Mouse (Mus musculus) adrenal gland, adult 18-20 months (tissue): ENCODE results near the gene Msrb1. TPM values are rescaled to one million over a fixed set of nuclear protein-coding genes. Genes with fewer than 3 reads are reported as not detected.

ENCODE experiments used
- total RNA-seq, 2 experiments: library from RNA; stranded (reverse); gene quantifications; 1 replicate in 1 of 2; 2 replicates in 1 of 2; pipeline ENCODE4 v1.2.3; 2021

Msrb1 gene
- total RNA-seq, 2 experiments from 2014 or later, result 83.9 to 94.4 TPM

Other genes with a start within 250 kb of the Msrb1 start
- gene Caskin1, start 248.0 kb upstream of the Msrb1 start, total RNA-seq, result 10 to 100 TPM; 16.0 to 31.5 TPM
- 100 to 1,000 TPM; 101 to 105 TPM for gene Traf7, start 208.7 kb upstream of the Msrb1 start, total RNA-seq
- 1 to 10 TPM; 1.5 to 2.0 TPM for gene Rab26, start 202.4 kb upstream of the Msrb1 start, total RNA-seq
- gene Pkd1, start 186.8 kb upstream of the Msrb1 start, total RNA-seq, result 10 to 100 TPM; 37.9 to 38.2 TPM
- gene Tsc2, start 104.0 kb upstream of the Msrb1 start, total RNA-seq, result 100 to 1,000 TPM in 1 of 2 experiments, 10 to 100 TPM in 1; 93.3 to 111 TPM
- gene Nthl1, start 104.0 kb upstream of the Msrb1 start, total RNA-seq, result 1 to 10 TPM; 7.3 to 8.0 TPM
- 10 to 100 TPM; 62.0 to 90.2 TPM for gene Slc9a3r2, start 86.3 kb upstream of the Msrb1 start, total RNA-seq
- not detected for gene Npw, start 78.2 kb upstream of the Msrb1 start, total RNA-seq
- gene Zfp598, start 67.0 kb upstream of the Msrb1 start, total RNA-seq, result 10 to 100 TPM; 50.0 to 55.7 TPM
- gene Syngr3, start 46.7 kb upstream of the Msrb1 start, total RNA-seq, result 1 to 10 TPM; 2.2 to 3.3 TPM
- 10 to 100 TPM; 31.9 to 33.9 TPM for gene Gfer, start 40.5 kb upstream of the Msrb1 start, total RNA-seq
- gene Noxo1, start 40.4 kb upstream of the Msrb1 start, total RNA-seq, result 1 to 10 TPM; 2.8 to 3.9 TPM
- gene Tbl3, start 29.0 kb upstream of the Msrb1 start, total RNA-seq, result 10 to 100 TPM; 30.2 to 32.4 TPM
- gene Rnf151, start 18.6 kb upstream of the Msrb1 start, total RNA-seq, result not detected
- 100 to 1,000 TPM; 653 to 681 TPM for gene Rps2, start 18.5 kb upstream of the Msrb1 start, total RNA-seq
- 100 to 1,000 TPM; 239 to 321 TPM for gene Ndufb10, start 12.2 kb upstream of the Msrb1 start, total RNA-seq
- gene Rpl3l, start 8.8 kb upstream of the Msrb1 start, total RNA-seq, result 1 to 10 TPM in 1 of 2 experiments, not detected in 1; 1.2 TPM
- gene Hs3st6, start 16.3 kb downstream of the Msrb1 start, total RNA-seq, result 1 to 10 TPM; 2.2 to 2.3 TPM
- under 1 TPM; 0.50 to 0.80 TPM for gene Meiob, start 67.6 kb downstream of the Msrb1 start, total RNA-seq
- 10 to 100 TPM; 88.4 to 99.0 TPM for gene Hagh, start 103.5 kb downstream of the Msrb1 start, total RNA-seq
- gene Fahd1, start 113.7 kb downstream of the Msrb1 start, total RNA-seq, result 10 to 100 TPM; 27.6 to 28.2 TPM
- 1 to 10 TPM; 2.0 to 2.7 TPM for gene Igfals, start 129.4 kb downstream of the Msrb1 start, total RNA-seq
- 10 to 100 TPM; 48.5 to 54.1 TPM for gene Nubp2, start 149.7 kb downstream of the Msrb1 start, total RNA-seq
- gene Spsb3, start 150.0 kb downstream of the Msrb1 start, total RNA-seq, result 10 to 100 TPM; 33.0 to 33.9 TPM
- gene Eme2, start 158.4 kb downstream of the Msrb1 start, total RNA-seq, result 10 to 100 TPM; 40.6 to 46.1 TPM
- gene Mrps34, start 158.5 kb downstream of the Msrb1 start, total RNA-seq, result 100 to 1,000 TPM; 107 to 148 TPM
- 100 to 1,000 TPM in 1 of 2 experiments, 10 to 100 TPM in 1; 50.8 to 100 TPM for gene Nme3, start 159.9 kb downstream of the Msrb1 start, total RNA-seq
- 100 to 1,000 TPM; 125 to 137 TPM for gene Mapk8ip3, start 200.3 kb downstream of the Msrb1 start, total RNA-seq
- gene Jpt2, start 224.0 kb downstream of the Msrb1 start, total RNA-seq, result 10 to 100 TPM; 19.2 to 26.3 TPM